Mouse (Mus musculus) megakaryocyte, embryonic 14.5 days (primary cell): ENCODE measurements at regions not wholly inside any gene's neighbourhood (a gene's known extent, or its start where the extent isn't known, plus 50 kb on each side); places are given as distances from the start of the nearest gene placed in this dataset.

Experiments
- FLI1 ChIP-seq: IDR thresholded peaks from 2 replicates; pipeline ENCODE4 v1.6.1; 2012; ENCODE audit warnings: low read length, inconsistent platforms, mixed read lengths
- GATA1 ChIP-seq: IDR thresholded peaks from 3 replicates; pipeline ENCODE4 v1.6.1; 2012; ENCODE audit warnings: mixed read lengths, low read length, inconsistent platforms, borderline replicate concordance

GRCm38 (mm10) chr9:50029030-50029429 lies 230.3 kb upstream of the Ncam1 start:
- TF ChIP-seq GATA1 (no peak), FLI1 (no peak)
